Mouse (Mus musculus): ENCODE measurements around the gene Rxra. TPM values are rescaled to one million over a fixed set of nuclear protein-coding genes. Genes with fewer than 3 reads are reported as not detected.

The Rxra gene
- polyA plus RNA-seq, 1 experiment from 2014 or later, result 4.7 TPM

- Histone ChIP-seq H3K27ac (replicated peaks) (no peak overlapping the region), H3K4me3 (replicated peaks) (no peak overlapping the region), H3K9ac (no peak overlapping the region), H3K36me3 (replicated peaks) (no peaks in the 10 kb centered on the region), H3K4me2 (no peak overlapping the region), H3K9me3 (replicated peaks) (no peaks in the 10 kb centered on the region), H3K27me3 (peaks cover under 1% of the 10 kb centered on the region; the same call in 1 of the 2 replicates), H3K4me1 (replicated peaks) (peaks cover 94% of the 10 kb centered on the region)
- ATAC-seq (ENCODE audit: insufficient read depth), result no peak
- WGBS (ENCODE audit: insufficient replicate concordance), result 65% methylated on average over 11 of the region's 11 CpGs
These were observed 7.9 kb downstream of the Rxra start for GRCm38 (mm10) chr2:27684017-27684657.

- Histone ChIP-seq H3K27ac (replicated peaks) (no peak overlapping the region), H3K27me3 (no peaks in the 10 kb centered on the region), H3K4me2 (no peak overlapping the region), H3K9ac (no peak overlapping the region), H3K9me3 (replicated peaks) (no peaks in the 10 kb centered on the region), H3K4me3 (replicated peaks) (no peak overlapping the region), H3K36me3 (replicated peaks) (no peaks in the 10 kb centered on the region), H3K4me1 (replicated peaks) (peaks cover 89% of the 10 kb centered on the region)
- ATAC-seq (ENCODE audit: insufficient read depth), result no peak
- WGBS (ENCODE audit: insufficient replicate concordance), result 69% methylated on average over 4 of the region's 4 CpGs
These were observed 9.7 kb downstream of the Rxra start for GRCm38 (mm10) chr2:27685917-27686316.

DNA sequence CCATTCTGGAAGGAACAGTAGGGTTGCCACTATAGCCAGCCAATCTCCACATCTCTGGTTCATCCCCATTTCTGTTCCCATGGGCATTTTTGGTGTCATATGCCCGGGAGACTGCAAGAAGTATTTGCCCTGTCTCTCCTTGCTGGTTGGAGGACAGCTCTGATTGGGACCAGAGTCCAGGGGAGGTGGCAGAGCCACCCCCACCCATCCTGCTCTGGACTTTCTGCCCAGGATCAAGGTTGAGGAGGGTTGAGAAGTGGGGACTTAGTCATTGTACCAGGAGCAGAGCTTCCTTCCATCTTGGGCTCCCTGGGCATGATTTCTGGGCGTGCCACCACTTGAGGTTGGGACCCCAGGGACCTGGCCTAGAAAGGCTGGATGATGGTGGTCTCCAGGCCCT is 10.1 kb downstream of the Rxra start:
- Histone ChIP-seq H3K4me3 (replicated peaks) (no peak overlapping the region), H3K4me1 (replicated peaks) (peaks cover 90% of the 10 kb centered on the region), H3K27ac (replicated peaks) (no peak overlapping the region), H3K9me3 (replicated peaks) (no peaks in the 10 kb centered on the region), H3K9ac (no peak overlapping the region), H3K27me3 (no peaks in the 10 kb centered on the region), H3K36me3 (replicated peaks) (no peaks in the 10 kb centered on the region), H3K4me2 (no peak overlapping the region)
- no peak for ATAC-seq (ENCODE audit: insufficient read depth)
- whole genome bisulfite sequencing (ENCODE audit: insufficient replicate concordance), result 64% methylated on average over 2 of the region's 2 CpGs

DNA sequence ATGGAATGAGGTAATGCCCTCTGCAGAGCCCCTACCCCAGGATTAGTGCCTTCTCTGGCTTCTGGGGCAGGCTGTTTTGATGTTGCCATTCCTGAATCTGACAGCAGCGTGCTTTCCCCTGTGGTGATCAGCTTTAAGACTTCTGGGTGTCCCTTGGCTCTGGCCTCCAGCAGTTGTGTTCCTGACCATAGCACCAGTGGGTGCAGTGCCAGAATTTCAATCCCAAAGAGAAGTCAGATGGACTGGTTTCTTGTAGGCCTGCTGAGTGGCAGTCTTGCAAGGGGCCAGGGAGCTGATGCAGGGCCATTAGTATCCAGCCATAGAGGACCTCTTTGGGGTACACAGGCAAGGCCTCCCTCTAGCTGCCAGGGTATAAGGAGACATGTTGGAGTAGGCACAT is 10.8 kb downstream of the Rxra start:
- ATAC-seq (ENCODE audit: insufficient read depth), result no peak
- no peak overlapping the region for H3K4me2 ChIP-seq
- no peak overlapping the region for H3K9ac ChIP-seq
- H3K27me3 ChIP-seq, result no peaks in the 10 kb centered on the region
- 43% methylated on average over 1 of the region's 1 CpGs for WGBS (ENCODE audit: insufficient replicate concordance)
- H3K36me3 ChIP-seq (replicated peaks), result no peaks in the 10 kb centered on the region
- H3K9me3 ChIP-seq (replicated peaks), result no peaks in the 10 kb centered on the region
- peaks cover 91% of the 10 kb centered on the region for H3K4me1 ChIP-seq (replicated peaks)
- no peak overlapping the region for H3K4me3 ChIP-seq (replicated peaks)
- no peak overlapping the region for H3K27ac ChIP-seq (replicated peaks)

- H3K4me3 ChIP-seq (replicated peaks), result no peak overlapping the region
- H3K9ac ChIP-seq, result no peak overlapping the region
- H3K27me3 ChIP-seq, result no peaks in the 10 kb centered on the region
- no peak overlapping the region for H3K4me2 ChIP-seq
- no peaks in the 10 kb centered on the region for H3K9me3 ChIP-seq (replicated peaks)
- H3K27ac ChIP-seq (replicated peaks), result no peak overlapping the region
- ATAC-seq (ENCODE audit: insufficient read depth), result no peak
- no peaks in the 10 kb centered on the region for H3K36me3 ChIP-seq (replicated peaks)
- 32% methylated on average over 5 of the region's 5 CpGs for WGBS (ENCODE audit: insufficient replicate concordance)
- peaks cover 92% of the 10 kb centered on the region for H3K4me1 ChIP-seq (replicated peaks)
These were observed 11.7 kb downstream of the Rxra start for GRCm38 (mm10) chr2:27687973-27688372.

DNA sequence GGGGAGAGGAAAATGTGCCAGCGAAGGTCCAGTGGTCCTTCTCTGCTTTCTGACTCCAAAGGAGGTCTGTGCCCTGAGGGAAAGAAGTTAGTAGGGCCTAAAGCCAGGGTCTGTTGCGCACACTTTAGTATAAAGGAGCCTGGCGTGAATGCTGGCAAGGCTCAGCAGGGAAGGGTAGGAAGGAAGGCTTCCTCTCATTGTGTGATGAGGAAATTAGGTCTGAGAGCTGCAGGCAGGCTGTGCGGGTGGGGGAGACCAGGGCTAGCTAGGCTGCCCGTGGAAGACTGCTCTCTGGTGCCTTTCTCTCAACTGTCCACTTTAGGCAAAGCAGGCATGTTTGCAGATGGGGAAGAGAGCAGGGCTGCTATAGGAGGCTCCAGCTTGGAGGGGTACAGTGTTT is 14.5 kb downstream of the Rxra start:
- H3K4me2 ChIP-seq, result no peak overlapping the region
- H3K4me1 ChIP-seq (replicated peaks), result peaks cover 84% of the 10 kb centered on the region
- no peak overlapping the region for H3K9ac ChIP-seq
- H3K9me3 ChIP-seq (replicated peaks), result no peaks in the 10 kb centered on the region
- H3K27ac ChIP-seq (replicated peaks), result peak overlapping the region; percentile 66
- 48% methylated on average over 5 of the region's 5 CpGs for WGBS (ENCODE audit: insufficient replicate concordance)
- H3K27me3 ChIP-seq, result no peaks in the 10 kb centered on the region
- no peaks in the 10 kb centered on the region for H3K36me3 ChIP-seq (replicated peaks)
- ATAC-seq (ENCODE audit: insufficient read depth), result no peak
- no peak overlapping the region for H3K4me3 ChIP-seq (replicated peaks)

GRCm38 (mm10) chr2:27691139-27691720 is 15.0 kb downstream of the Rxra start:
- H3K36me3 ChIP-seq (replicated peaks), result no peaks in the 10 kb centered on the region
- no peak overlapping the region for H3K9ac ChIP-seq
- no peak overlapping the region for H3K4me3 ChIP-seq (replicated peaks)
- peaks cover 79% of the 10 kb centered on the region for H3K4me1 ChIP-seq (replicated peaks)
- no peak overlapping the region for H3K4me2 ChIP-seq
- WGBS (ENCODE audit: insufficient replicate concordance), result 59% methylated on average over 14 of the region's 14 CpGs
- H3K9me3 ChIP-seq (replicated peaks), result no peaks in the 10 kb centered on the region
- H3K27ac ChIP-seq (replicated peaks), result peak overlapping the region; percentile 66
- no peak for ATAC-seq (ENCODE audit: insufficient read depth)
- H3K27me3 ChIP-seq, result no peaks in the 10 kb centered on the region

- Histone ChIP-seq H3K27me3 (no peaks in the 10 kb centered on the region), H3K36me3 (replicated peaks) (no peaks in the 10 kb centered on the region), H3K4me2 (no peak overlapping the region), H3K4me3 (replicated peaks) (no peak overlapping the region), H3K27ac (replicated peaks) (no peak overlapping the region), H3K9me3 (replicated peaks) (no peaks in the 10 kb centered on the region), H3K9ac (no peak overlapping the region), H3K4me1 (replicated peaks) (peaks cover 70% of the 10 kb centered on the region)
- WGBS (ENCODE audit: insufficient replicate concordance), result 53% methylated on average over 3 of the region's 3 CpGs
- no peak for ATAC-seq (ENCODE audit: insufficient read depth)
These were observed 16.4 kb downstream of the Rxra start for GRCm38 (mm10) chr2:27692608-27693007.

DNA sequence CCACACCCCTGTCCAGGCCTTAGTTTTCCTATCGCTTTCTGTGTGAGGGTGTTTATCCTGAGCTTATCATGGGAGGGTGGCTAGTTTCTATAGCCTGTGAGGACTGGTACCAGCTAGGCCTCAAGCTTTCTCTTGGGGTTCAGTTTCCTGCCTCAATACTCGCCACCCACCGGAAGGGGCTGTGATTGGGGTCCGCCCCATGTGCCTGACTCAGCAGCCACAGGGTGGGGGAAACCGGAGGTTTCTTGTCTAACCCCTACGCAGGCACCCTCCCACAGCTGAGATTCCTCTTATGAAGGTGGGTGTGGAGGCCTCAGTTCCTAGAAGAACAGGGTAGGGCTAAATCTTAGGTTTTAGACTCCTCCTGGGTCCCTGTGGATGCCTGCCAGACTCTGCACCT is 17.4 kb downstream of the Rxra start:
- no peaks in the 10 kb centered on the region for H3K27me3 ChIP-seq
- no peak overlapping the region for H3K9ac ChIP-seq
- no peak for ATAC-seq (ENCODE audit: insufficient read depth)
- H3K4me1 ChIP-seq (replicated peaks), result peaks cover 70% of the 10 kb centered on the region
- 0 out of 2 replicates have a peak overlapping the region, but pooled peaks have one; percentile 6 for H3K27ac ChIP-seq (replicated peaks)
- H3K36me3 ChIP-seq (replicated peaks), result no peaks in the 10 kb centered on the region
- no peak overlapping the region for H3K4me3 ChIP-seq (replicated peaks)
- H3K4me2 ChIP-seq, result 0 out of 2 replicates have a peak overlapping the region, but pooled peaks have one; percentile 6
- H3K9me3 ChIP-seq (replicated peaks), result no peaks in the 10 kb centered on the region
- WGBS (ENCODE audit: insufficient replicate concordance), result 19% methylated on average over 6 of the region's 6 CpGs

DNA sequence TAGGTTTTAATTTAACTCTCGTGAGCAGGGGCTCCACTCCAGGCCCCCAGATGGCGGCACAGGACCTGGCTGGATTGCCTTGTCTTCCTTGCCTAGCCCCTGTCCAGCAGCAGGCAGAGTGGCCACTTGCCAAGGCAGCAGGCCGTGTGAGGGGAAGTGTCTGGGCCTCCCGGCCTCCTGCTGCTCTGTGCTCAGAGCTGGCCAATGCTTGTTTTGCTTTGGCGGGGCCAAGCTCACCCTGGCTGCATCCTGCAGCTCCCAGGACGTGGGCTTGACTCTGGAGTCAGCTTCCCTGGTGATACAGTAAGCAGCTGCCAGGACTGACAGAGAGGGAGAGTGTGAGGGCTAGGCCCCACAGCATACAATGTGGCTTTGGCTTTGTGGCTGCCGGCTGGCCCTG is 23.3 kb downstream of the Rxra start:
- Histone ChIP-seq H3K36me3 (replicated peaks) (no peaks in the 10 kb centered on the region), H3K27me3 (no peaks in the 10 kb centered on the region), H3K4me1 (replicated peaks) (peaks cover 77% of the 10 kb centered on the region), H3K4me2 (no peak overlapping the region), H3K9me3 (replicated peaks) (no peaks in the 10 kb centered on the region), H3K4me3 (replicated peaks) (no peak overlapping the region), H3K27ac (replicated peaks) (no peak overlapping the region), H3K9ac (no peak overlapping the region)
- ATAC-seq (ENCODE audit: insufficient read depth), result no peak
- 36% methylated on average over 7 of the region's 7 CpGs for WGBS (ENCODE audit: insufficient replicate concordance)

GRCm38 (mm10) chr2:27702283-27702682 is 26.0 kb downstream of the Rxra start:
- H3K27ac ChIP-seq (replicated peaks), result peak overlapping the region; percentile 54
- 61% methylated on average over 3 of the region's 3 CpGs for WGBS (ENCODE audit: insufficient replicate concordance)
- no peaks in the 10 kb centered on the region for H3K9me3 ChIP-seq (replicated peaks)
- no peak overlapping the region for H3K4me3 ChIP-seq (replicated peaks)
- ATAC-seq (ENCODE audit: insufficient read depth), result no peak
- H3K4me1 ChIP-seq (replicated peaks), result peaks cover 97% of the 10 kb centered on the region
- no peak overlapping the region for H3K9ac ChIP-seq
- H3K4me2 ChIP-seq, result peak overlapping the region; percentile 60; the same call in 1 of the 2 replicates
- H3K27me3 ChIP-seq, result no peaks in the 10 kb centered on the region
- H3K36me3 ChIP-seq (replicated peaks), result no peaks in the 10 kb centered on the region

All from liver, embryonic 15.5 days (tissue).